Mouse (Mus musculus) midbrain, embryonic 13.5 days (tissue): ENCODE measurements around the gene 9130230L23Rik. TPM values are rescaled to one million over a fixed set of nuclear protein-coding genes. Genes with fewer than 3 reads are reported as not detected.

Experiments used
- ATAC-seq: fragments of 200-750 bp; cut with Nextera tagmentation; 2 replicates; pipeline ENCODE4 v1.8.0; 2017; ENCODE audit warnings: mild to moderate bottlenecking, moderate TSS enrichment, moderate library complexity
- H3K27ac ChIP-seq: fragments of 300-500 bp; sonication (generic); 2 replicates; pipeline ENCODE4 v1.5.1; 2015; ENCODE audit warnings: inconsistent platforms, mild to moderate bottlenecking, moderate library complexity
- H3K27me3 ChIP-seq: fragments of 300-500 bp; sonication (generic); 2 replicates; pipeline ENCODE4 v1.6.1; 2015; ENCODE audit warnings: mild to moderate bottlenecking, inconsistent platforms
- H3K36me3 ChIP-seq: fragments of 300-500 bp; sonication (generic); 2 replicates; pipeline ENCODE4 v1.6.1; 2015; ENCODE audit warnings: mild to moderate bottlenecking, inconsistent platforms
- H3K4me1 ChIP-seq: fragments of 300-500 bp; sonication (generic); replicated peaks from 2 replicates; pipeline ENCODE4 v1.6.1; 2015; ENCODE audit warnings: inconsistent platforms
- H3K4me2 ChIP-seq: fragments of 300-500 bp; sonication (generic); replicated peaks from 2 replicates; pipeline ENCODE4 v1.6.1; 2015; ENCODE audit warnings: moderate library complexity, mild to moderate bottlenecking, inconsistent platforms
- H3K4me3 ChIP-seq: fragments of 300-500 bp; sonication (generic); replicated peaks from 2 replicates; pipeline ENCODE4 v1.5.1; 2015; ENCODE audit warnings: mild to moderate bottlenecking, inconsistent platforms
- H3K9ac ChIP-seq: fragments of 300-500 bp; sonication (generic); replicated peaks from 2 replicates; pipeline ENCODE4 v1.6.1; 2015; ENCODE audit warnings: mild to moderate bottlenecking, inconsistent platforms
- H3K9me3 ChIP-seq: fragments of 300-500 bp; sonication (generic); 2 replicates; pipeline ENCODE4 v1.6.1; 2016; ENCODE audit warnings: mild to moderate bottlenecking, inconsistent platforms
- WGBS: fragments of 180-500 bp; shearing (Covaris S2); methylation state at CpG from one replicate; pipeline ENCODE4 v1.1.7; 2015; 5-methylcytosine and 5-hydroxymethylcytosine counted together
- polyA plus RNA-seq: library from polyadenylated mRNA; unstranded; fragments of >200 nt; fragmentation: Nextera tagmentation; extraction: Ambion mirVana; gene quantifications from 2 replicates; pipeline ENCODE4 v1.2.1, GENCODE M21; 2015

The 9130230L23Rik gene
- polyA plus RNA-seq: 0.34 TPM in 1 of 2 replicates, not detected in the other

GRCm38 (mm10) chr5:66004134-66004925, at the start of gene 9130230L23Rik:
Gene 9130230L23Rik, minus strand, starts transcription at chr5:66004285.
- WGBS: 74% methylated on average over 14 of the region's 14 CpGs
- no peaks in the 10 kb centered on the region for H3K36me3 ChIP-seq
- no peaks in the 10 kb centered on the region for H3K4me1 ChIP-seq
- ATAC-seq: no peak
- H3K4me3 ChIP-seq: no peak within 1 kb of the TSS
- H3K9ac ChIP-seq: no peak within 1 kb of the TSS
- H3K27ac ChIP-seq: no peak within 1 kb of the TSS
- no peaks in the 10 kb centered on the region for H3K9me3 ChIP-seq
- no peak within 1 kb of the TSS for H3K4me2 ChIP-seq
- no peaks in the 10 kb centered on the region for H3K27me3 ChIP-seq

- H3K27ac ChIP-seq: no peak overlapping the region
- 92% methylated on average over 20 of the region's 20 CpGs for WGBS
- no peak overlapping the region for H3K4me3 ChIP-seq
- H3K36me3 ChIP-seq: no peaks in the 10 kb centered on the region
- H3K9ac ChIP-seq: no peak overlapping the region
- no peak overlapping the region for H3K4me2 ChIP-seq
- no peak for ATAC-seq
- no peaks in the 10 kb centered on the region for H3K27me3 ChIP-seq
- H3K4me1 ChIP-seq: no peaks in the 10 kb centered on the region
- H3K9me3 ChIP-seq: no peaks in the 10 kb centered on the region
These were observed 48.9 kb upstream of the 9130230L23Rik start for GRCm38 (mm10) chr5:66052777-66053548.

GRCm38 (mm10) chr5:66050841-66051240, 46.8 kb upstream of the 9130230L23Rik start:
- H3K4me1 ChIP-seq: no peaks in the 10 kb centered on the region
- no peak overlapping the region for H3K27ac ChIP-seq
- no peaks in the 10 kb centered on the region for H3K27me3 ChIP-seq
- no peak overlapping the region for H3K4me2 ChIP-seq
- no peaks in the 10 kb centered on the region for H3K9me3 ChIP-seq
- no peak overlapping the region for H3K9ac ChIP-seq
- no peak overlapping the region for H3K4me3 ChIP-seq
- WGBS: 85% methylated on average over 5 of the region's 5 CpGs
- H3K36me3 ChIP-seq: no peaks in the 10 kb centered on the region
- no peak for ATAC-seq

GRCm38 (mm10) chr5:66046356-66046755, 42.3 kb upstream of the 9130230L23Rik start:
- no peaks in the 10 kb centered on the region for H3K9me3 ChIP-seq
- no peaks in the 10 kb centered on the region for H3K4me1 ChIP-seq
- H3K4me2 ChIP-seq: no peak overlapping the region
- no peak overlapping the region for H3K9ac ChIP-seq
- no peaks in the 10 kb centered on the region for H3K27me3 ChIP-seq
- H3K36me3 ChIP-seq: no peaks in the 10 kb centered on the region
- no peak overlapping the region for H3K27ac ChIP-seq
- no peak overlapping the region for H3K4me3 ChIP-seq
- 93% methylated on average over 3 of the region's 3 CpGs for WGBS
- no peak for ATAC-seq

GRCm38 (mm10) chr5:66043897-66044296, 39.8 kb upstream of the 9130230L23Rik start:
- H3K27me3 ChIP-seq: no peaks in the 10 kb centered on the region
- H3K4me2 ChIP-seq: no peak overlapping the region
- 87% methylated on average over 3 of the region's 3 CpGs for whole genome bisulfite sequencing
- ATAC-seq: no peak
- H3K36me3 ChIP-seq: no peaks in the 10 kb centered on the region
- no peaks in the 10 kb centered on the region for H3K9me3 ChIP-seq
- H3K27ac ChIP-seq: no peak overlapping the region
- H3K4me3 ChIP-seq: no peak overlapping the region
- H3K9ac ChIP-seq: no peak overlapping the region
- no peaks in the 10 kb centered on the region for H3K4me1 ChIP-seq

GRCm38 (mm10) chr5:66042651-66043340, 38.7 kb upstream of the 9130230L23Rik start:
- H3K9me3 ChIP-seq: no peaks in the 10 kb centered on the region
- no peak for ATAC-seq
- no peak overlapping the region for H3K4me3 ChIP-seq
- no peaks in the 10 kb centered on the region for H3K36me3 ChIP-seq
- no peak overlapping the region for H3K9ac ChIP-seq
- no peak overlapping the region for H3K27ac ChIP-seq
- no peaks in the 10 kb centered on the region for H3K4me1 ChIP-seq
- H3K4me2 ChIP-seq: no peak overlapping the region
- H3K27me3 ChIP-seq: no peaks in the 10 kb centered on the region
- WGBS: 55% methylated on average over 10 of the region's 10 CpGs

GRCm38 (mm10) chr5:66040744-66041279, 36.7 kb upstream of the 9130230L23Rik start:
- no peak for ATAC-seq
- Histone ChIP-seq H3K27ac (no peak overlapping the region), H3K9ac (no peak overlapping the region), H3K4me1 (peaks cover 8% of the 10 kb centered on the region; the same call in 1 of the 2 replicates), H3K27me3 (no peaks in the 10 kb centered on the region), H3K4me3 (no peak overlapping the region), H3K9me3 (no peaks in the 10 kb centered on the region), H3K36me3 (no peaks in the 10 kb centered on the region), H3K4me2 (no peak overlapping the region)
- 95% methylated on average over 7 of the region's 7 CpGs for WGBS

- H3K4me3 ChIP-seq: no peak overlapping the region
- 94% methylated on average over 2 of the region's 2 CpGs for WGBS
- no peaks in the 10 kb centered on the region for H3K27me3 ChIP-seq
- H3K36me3 ChIP-seq: no peaks in the 10 kb centered on the region
- H3K27ac ChIP-seq: no peak overlapping the region
- H3K4me2 ChIP-seq: no peak overlapping the region
- H3K9me3 ChIP-seq: no peaks in the 10 kb centered on the region
- ATAC-seq: no peak
- no peak overlapping the region for H3K9ac ChIP-seq
- H3K4me1 ChIP-seq: peaks cover 8% of the 10 kb centered on the region; the same call in 1 of the 2 replicates
These were observed 35.7 kb upstream of the 9130230L23Rik start for GRCm38 (mm10) chr5:66039813-66040212.

GRCm38 (mm10) chr5:66037066-66037465, 33.0 kb upstream of the 9130230L23Rik start:
- no peak for ATAC-seq
- no peaks in the 10 kb centered on the region for H3K9me3 ChIP-seq

GRCm38 (mm10) chr5:66036440-66037054, 32.5 kb upstream of the 9130230L23Rik start:
- H3K4me2 ChIP-seq: no peak overlapping the region
- no peaks in the 10 kb centered on the region for H3K9me3 ChIP-seq
- H3K9ac ChIP-seq: no peak overlapping the region
- peaks cover 8% of the 10 kb centered on the region; the same call in 1 of the 2 replicates for H3K4me1 ChIP-seq
- WGBS: 38% methylated on average over 7 of the region's 7 CpGs
- H3K27ac ChIP-seq: no peak overlapping the region
- H3K27me3 ChIP-seq: no peaks in the 10 kb centered on the region
- no peak overlapping the region for H3K4me3 ChIP-seq
- peak; percentile 17; the same call in 1 of the 2 replicates for ATAC-seq
- H3K36me3 ChIP-seq: no peaks in the 10 kb centered on the region

More at GRCm38 (mm10) chr5:66037066-66037465, 33.0 kb upstream of the 9130230L23Rik start:
- WGBS: 76% methylated on average over 6 of the region's 6 CpGs
- Histone ChIP-seq H3K27me3 (no peaks in the 10 kb centered on the region), H3K27ac (no peak overlapping the region), H3K4me3 (no peak overlapping the region), H3K4me2 (no peak overlapping the region), H3K9ac (no peak overlapping the region), H3K36me3 (no peaks in the 10 kb centered on the region), H3K4me1 (peaks cover 8% of the 10 kb centered on the region; the same call in 1 of the 2 replicates)
